Mouse (Mus musculus) heart, embryonic 16.5 days (tissue): Measurements from ENCODE around the gene Npcd. TPM values are rescaled to one million over a fixed set of nuclear protein-coding genes. Genes with fewer than 3 reads are reported as not detected.

Experiments used
- ATAC-seq: fragments of 200-750 bp; cut with Nextera tagmentation; replicated peaks from 2 replicates; pipeline ENCODE4 v1.8.0; 2017; ENCODE audit warnings: moderate number of reproducible peaks; ENCODE audit not compliant: insufficient read depth, low FRiP score; ENCODE audit errors: extremely low read depth
- H3K27ac ChIP-seq: fragments of 300-500 bp; sonication (generic); 2 replicates; pipeline ENCODE4 v1.5.1; 2014; ENCODE audit warnings: mild to moderate bottlenecking, low read length, control low read depth, moderate library complexity
- H3K27me3 ChIP-seq: fragments of 300-500 bp; sonication (generic); 2 replicates; pipeline ENCODE4 v1.6.1; 2014; ENCODE audit warnings: low read length, mixed read lengths; ENCODE audit not compliant: control insufficient read depth, insufficient read depth
- H3K36me3 ChIP-seq: fragments of 300-500 bp; sonication (generic); 2 replicates; pipeline ENCODE4 v1.6.1; 2014; ENCODE audit not compliant: control insufficient read depth, insufficient read depth
- H3K4me1 ChIP-seq: fragments of 300-500 bp; sonication (generic); 2 replicates; pipeline ENCODE4 v1.6.1; 2014; ENCODE audit warnings: low read length, mixed read lengths; ENCODE audit not compliant: control insufficient read depth, insufficient read depth
- H3K4me2 ChIP-seq: fragments of 300-500 bp; sonication (generic); 2 replicates; pipeline ENCODE4 v1.6.1; 2014; ENCODE audit warnings: low read depth, mild to moderate bottlenecking, control low read depth, low read length
- H3K4me3 ChIP-seq: fragments of 300-500 bp; sonication (generic); 2 replicates; pipeline ENCODE4 v1.5.1; 2014; ENCODE audit warnings: mild to moderate bottlenecking, control low read depth, low read length
- H3K9ac ChIP-seq: fragments of 300-500 bp; sonication (generic); 2 replicates; pipeline ENCODE4 v1.6.1; 2014; ENCODE audit warnings: low read length, control low read depth
- H3K9me3 ChIP-seq: fragments of 300-500 bp; sonication (generic); replicated peaks from 2 replicates; pipeline ENCODE4 v1.6.1; 2016; ENCODE audit warnings: low read length; ENCODE audit not compliant: control insufficient read depth
- WGBS: fragments of 180-500 bp; shearing (Covaris S2); extraction: QIAGEN DNeasy Blood & Tissue Kit; methylation state at CpG from one replicate; pipeline ENCODE4 v1.1.7; 2014; 5-methylcytosine and 5-hydroxymethylcytosine counted together
- polyA plus RNA-seq: library from polyadenylated mRNA; unstranded; fragments of >200 nt; fragmentation: Nextera tagmentation; extraction: Ambion mirVana; gene quantifications from 2 replicates; pipeline ENCODE4 v1.2.1, GENCODE M21; 2015

The Npcd gene
- polyA plus RNA-seq, 1 experiment from 2014 or later, result not detected

- no peaks in the 10 kb centered on the region for H3K27me3 ChIP-seq
- peaks cover 5% of the 10 kb centered on the region for H3K9me3 ChIP-seq
- no peak overlapping the region for H3K4me2 ChIP-seq
- ATAC-seq, result no peak
- H3K36me3 ChIP-seq, result no peaks in the 10 kb centered on the region
- no peak overlapping the region for H3K27ac ChIP-seq
- H3K4me1 ChIP-seq, result peaks cover 2% of the 10 kb centered on the region
- no peak overlapping the region for H3K9ac ChIP-seq
- no peak overlapping the region for H3K4me3 ChIP-seq
- WGBS, result 88% methylated on average over 8 of the region's 8 CpGs
These were observed 39.5 kb upstream of the Npcd start for GRCm38 (mm10) chr15:79873545-79873944.

- H3K27ac ChIP-seq, result no peak overlapping the region
- no peaks in the 10 kb centered on the region for H3K27me3 ChIP-seq
- WGBS, result 78% methylated on average over 3 of the region's 3 CpGs
- no peak for ATAC-seq
- H3K4me3 ChIP-seq, result no peak overlapping the region
- H3K36me3 ChIP-seq, result no peaks in the 10 kb centered on the region
- H3K4me2 ChIP-seq, result no peak overlapping the region
- no peak overlapping the region for H3K9ac ChIP-seq
- H3K4me1 ChIP-seq, result no peaks in the 10 kb centered on the region
- H3K9me3 ChIP-seq, result peaks cover 5% of the 10 kb centered on the region
These were observed 33.4 kb upstream of the Npcd start for GRCm38 (mm10) chr15:79867260-79868002.

GRCm38 (mm10) chr15:79859821-79860220, 25.8 kb upstream of the Npcd start:
- no peak for ATAC-seq
- Histone ChIP-seq H3K4me3 (no peak overlapping the region), H3K27ac (no peak overlapping the region), H3K9ac (no peak overlapping the region), H3K36me3 (no peaks in the 10 kb centered on the region), H3K4me2 (no peak overlapping the region), H3K4me1 (peaks cover 4% of the 10 kb centered on the region), H3K27me3 (no peaks in the 10 kb centered on the region), H3K9me3 (no peaks in the 10 kb centered on the region)
- WGBS, result 84% methylated on average over 9 of the region's 9 CpGs

- H3K4me1 ChIP-seq, result peaks cover 4% of the 10 kb centered on the region
- no peaks in the 10 kb centered on the region for H3K9me3 ChIP-seq
- H3K4me2 ChIP-seq, result no peak overlapping the region
- H3K9ac ChIP-seq, result no peak overlapping the region
- no peaks in the 10 kb centered on the region for H3K36me3 ChIP-seq
- no peak overlapping the region for H3K4me3 ChIP-seq
- no peak; the same call in 1 of the 2 replicates for ATAC-seq
- no peaks in the 10 kb centered on the region for H3K27me3 ChIP-seq
- WGBS, result 45% methylated on average over 5 of the region's 5 CpGs
- 0 out of 2 replicates have a peak overlapping the region, but pooled peaks have one; percentile 7 for H3K27ac ChIP-seq
These were observed 24.9 kb upstream of the Npcd start for GRCm38 (mm10) chr15:79858979-79859378.

- Histone ChIP-seq H3K27ac (no peak overlapping the region), H3K9me3 (no peaks in the 10 kb centered on the region), H3K4me1 (peaks cover 10% of the 10 kb centered on the region), H3K4me2 (no peak overlapping the region), H3K27me3 (no peaks in the 10 kb centered on the region), H3K9ac (no peak overlapping the region), H3K4me3 (no peak overlapping the region), H3K36me3 (no peaks in the 10 kb centered on the region)
- no peak for ATAC-seq
- WGBS, result 84% methylated on average over 2 of the region's 2 CpGs
These were observed 16.1 kb upstream of the Npcd start for GRCm38 (mm10) chr15:79850143-79850542.

GRCm38 (mm10) chr15:79847100-79847499, 13.1 kb upstream of the Npcd start:
- peaks cover 10% of the 10 kb centered on the region for H3K4me1 ChIP-seq
- peak; percentile 72 for ATAC-seq
- H3K9ac ChIP-seq, result no peak overlapping the region
- H3K36me3 ChIP-seq, result no peaks in the 10 kb centered on the region
- H3K4me2 ChIP-seq, result no peak overlapping the region
- H3K9me3 ChIP-seq, result no peaks in the 10 kb centered on the region
- peak overlapping the region; percentile 17; the same call in 1 of the 2 replicates for H3K27ac ChIP-seq
- no peaks in the 10 kb centered on the region for H3K27me3 ChIP-seq
- H3K4me3 ChIP-seq, result no peak overlapping the region
- WGBS, result 26% methylated on average over 5 of the region's 5 CpGs

- no peaks in the 10 kb centered on the region for H3K9me3 ChIP-seq
- no peaks in the 10 kb centered on the region for H3K36me3 ChIP-seq
- no peak overlapping the region for H3K9ac ChIP-seq
- ATAC-seq, result no peak
- H3K4me2 ChIP-seq, result no peak overlapping the region
- no peak overlapping the region for H3K27ac ChIP-seq
- WGBS, result 61% methylated on average over 4 of the region's 4 CpGs
- H3K4me1 ChIP-seq, result peaks cover 10% of the 10 kb centered on the region
- no peaks in the 10 kb centered on the region for H3K27me3 ChIP-seq
- H3K4me3 ChIP-seq, result no peak overlapping the region
These were observed 11.9 kb upstream of the Npcd start for GRCm38 (mm10) chr15:79845986-79846385.

- Histone ChIP-seq H3K4me3 (no peak overlapping the region), H3K4me2 (no peak overlapping the region), H3K36me3 (no peaks in the 10 kb centered on the region), H3K4me1 (peaks cover 10% of the 10 kb centered on the region), H3K27me3 (no peaks in the 10 kb centered on the region), H3K9me3 (no peaks in the 10 kb centered on the region), H3K9ac (no peak overlapping the region), H3K27ac (no peak overlapping the region)
- WGBS, result 79% methylated on average over 3 of the region's 3 CpGs
- ATAC-seq, result no peak
These were observed 8.9 kb upstream of the Npcd start for GRCm38 (mm10) chr15:79842985-79843384.

- Histone ChIP-seq H3K36me3 (no peaks in the 10 kb centered on the region), H3K4me1 (no peaks in the 10 kb centered on the region), H3K9me3 (no peaks in the 10 kb centered on the region), H3K27me3 (no peaks in the 10 kb centered on the region), H3K4me3 (no peak overlapping the region), H3K4me2 (no peak overlapping the region), H3K9ac (no peak overlapping the region), H3K27ac (no peak overlapping the region)
- 52% methylated on average over 2 of the region's 2 CpGs for WGBS
- no peak for ATAC-seq
These were observed 6.2 kb upstream of the Npcd start for GRCm38 (mm10) chr15:79840281-79840680.
